Mouse (Mus musculus): ENCODE results near the gene Chpt1. TPM values are rescaled to one million over a fixed set of nuclear protein-coding genes. Genes with fewer than 3 reads are reported as not detected.

Chpt1 gene
- polyA plus RNA-seq, 1 experiment: 90.5 TPM

- 27% methylated on average over 5 of the region's 5 CpGs for WGBS
- Histone ChIP-seq H3K36me3 (ENCODE audit: control insufficient read depth, insufficient read depth, low read length) (no peaks in the 10 kb centered on the region), H3K4me1 (ENCODE audit: control insufficient read depth, insufficient read depth, insufficient read length, low read length) (peaks cover 19% of the 10 kb centered on the region; the same call in 1 of the 2 replicates), H3K4me3 (ENCODE audit: low read depth, low read length) (no peak overlapping the region), H3K27ac (ENCODE audit: insufficient read depth, low read depth, low read length) (peak overlapping the region; percentile 82), H3K27me3 (ENCODE audit: control insufficient read depth, insufficient read depth, low read length) (no peaks in the 10 kb centered on the region)
- TF ChIP-seq POLR2A (IDR thresholded peaks at IDR 0.05; ENCODE audit: low read depth, low read length) (no peak), CTCF (IDR thresholded peaks at IDR 0.05; ENCODE audit: extremely low read depth, insufficient read length, insufficient replicate concordance, low read depth, low read length) (no peak)
Measured at GRCm38 (mm10) chr10:88505256-88505655, 1.4 kb upstream of the Chpt1 start.

GRCm38 (mm10) chr10:88504481-88504880 is 608 bp upstream of the Chpt1 start:
- Histone ChIP-seq H3K36me3 (ENCODE audit: control insufficient read depth, insufficient read depth, low read length) (no peaks in the 10 kb centered on the region), H3K4me3 (ENCODE audit: low read depth, low read length) (no peak overlapping the region), H3K27ac (ENCODE audit: insufficient read depth, low read depth, low read length) (peak overlapping the region; percentile 81), H3K27me3 (ENCODE audit: control insufficient read depth, insufficient read depth, low read length) (no peaks in the 10 kb centered on the region), H3K4me1 (ENCODE audit: control insufficient read depth, insufficient read depth, insufficient read length, low read length) (peaks cover 19% of the 10 kb centered on the region; the same call in 1 of the 2 replicates)
- WGBS: 27% methylated on average over 3 of the region's 3 CpGs
- TF ChIP-seq CTCF (IDR thresholded peaks at IDR 0.05; ENCODE audit: extremely low read depth, insufficient read length, insufficient replicate concordance, low read depth, low read length) (no peak), POLR2A (IDR thresholded peaks at IDR 0.05; ENCODE audit: low read depth, low read length) (no peak)

GRCm38 (mm10) chr10:88502919-88503318 is 954 bp downstream of the Chpt1 start:
- no peaks in the 10 kb centered on the region for H3K36me3 ChIP-seq (ENCODE audit: control insufficient read depth, insufficient read depth, low read length)
- WGBS: 20% methylated on average over 4 of the region's 4 CpGs
- TF ChIP-seq POLR2A (IDR thresholded peaks at IDR 0.05; ENCODE audit: low read depth, low read length): no peak
- TF ChIP-seq CTCF (IDR thresholded peaks at IDR 0.05; ENCODE audit: extremely low read depth, insufficient read length, insufficient replicate concordance, low read depth, low read length): no peak
- peak overlapping the region; percentile 74 for H3K27ac ChIP-seq (ENCODE audit: insufficient read depth, low read depth, low read length)
- no peaks in the 10 kb centered on the region for H3K27me3 ChIP-seq (ENCODE audit: control insufficient read depth, insufficient read depth, low read length)
- peak overlapping the region; percentile 73 for H3K4me3 ChIP-seq (ENCODE audit: low read depth, low read length)
- H3K4me1 ChIP-seq (ENCODE audit: control insufficient read depth, insufficient read depth, insufficient read length, low read length): peaks cover 16% of the 10 kb centered on the region; the same call in 1 of the 2 replicates

DNA sequence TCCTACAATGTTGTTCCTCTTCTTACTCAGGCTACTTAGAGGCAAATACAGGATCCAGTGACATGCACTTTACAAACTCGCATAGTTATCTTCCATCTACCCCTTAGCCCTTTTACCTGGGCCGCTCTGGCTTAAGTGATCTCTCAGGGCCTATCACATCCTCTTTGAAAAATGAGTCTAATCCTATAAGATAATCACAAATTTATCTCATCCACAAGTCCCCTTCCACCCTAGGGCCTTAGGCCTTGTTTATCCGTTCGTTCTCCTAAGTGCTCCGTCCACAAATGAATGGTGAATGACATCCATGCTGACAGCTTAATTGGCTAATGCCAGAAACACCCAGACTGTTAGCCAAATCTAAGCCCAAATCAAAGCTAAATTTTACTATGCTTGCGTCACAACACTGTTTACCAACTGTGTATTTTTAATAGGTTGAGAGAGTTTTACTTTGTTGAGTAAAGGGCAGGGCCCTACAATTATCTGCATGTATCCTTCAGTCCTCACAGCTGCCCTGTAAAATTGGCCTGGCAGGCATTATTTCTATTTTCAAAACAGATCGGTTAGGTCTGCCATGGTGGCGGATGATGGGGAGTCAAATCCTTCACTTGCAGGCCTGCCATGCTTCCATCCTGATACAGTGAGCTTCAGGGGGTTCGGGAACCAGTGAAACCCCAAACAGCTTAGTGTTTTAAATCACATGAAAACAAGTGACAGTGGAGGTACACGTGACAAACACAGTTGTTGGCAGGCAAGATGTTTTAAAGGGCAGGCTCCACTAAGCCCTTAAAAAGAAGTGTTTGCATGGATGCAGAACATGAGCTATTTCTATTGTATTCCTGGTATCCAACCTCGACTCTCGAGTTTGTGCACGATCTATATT is 1.7 kb downstream of the Chpt1 start:
- TF ChIP-seq CTCF (IDR thresholded peaks at IDR 0.05; ENCODE audit: extremely low read depth, insufficient read length, insufficient replicate concordance, low read depth, low read length) (no peak), POLR2A (IDR thresholded peaks at IDR 0.05; ENCODE audit: low read depth, low read length) (no peak)
- peaks cover 16% of the 10 kb centered on the region; the same call in 1 of the 2 replicates for H3K4me1 ChIP-seq (ENCODE audit: control insufficient read depth, insufficient read depth, insufficient read length, low read length)
- WGBS: 42% methylated on average over 13 of the region's 13 CpGs
- H3K36me3 ChIP-seq (ENCODE audit: control insufficient read depth, insufficient read depth, low read length): no peaks in the 10 kb centered on the region
- H3K27ac ChIP-seq (ENCODE audit: insufficient read depth, low read depth, low read length): peak overlapping the region; percentile 29; the same call in 1 of the 2 replicates
- H3K4me3 ChIP-seq (ENCODE audit: low read depth, low read length): peak overlapping the region; percentile 40; the same call in 1 of the 2 replicates
- no peaks in the 10 kb centered on the region for H3K27me3 ChIP-seq (ENCODE audit: control insufficient read depth, insufficient read depth, low read length)

DNA sequence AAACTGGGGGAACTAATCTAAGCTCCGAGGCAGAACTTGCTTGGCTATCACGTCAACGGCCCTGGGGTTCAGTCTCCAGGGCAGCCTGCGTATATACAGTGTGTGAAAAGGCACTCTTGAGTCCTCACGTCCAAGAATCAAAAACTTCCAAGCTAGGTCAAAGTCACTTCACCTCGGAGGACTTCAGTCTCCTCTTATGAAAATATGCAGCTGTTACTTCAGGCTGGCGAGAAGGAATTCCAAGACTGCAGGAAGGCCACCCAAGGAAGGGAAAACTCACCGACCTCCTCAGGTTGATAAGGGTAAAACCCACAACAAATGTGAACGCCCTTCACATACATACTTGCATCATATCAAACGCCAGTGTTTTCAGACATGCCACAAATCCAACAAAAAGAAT is 2.5 kb downstream of the Chpt1 start:
- 39% methylated on average over 10 of the region's 10 CpGs for WGBS
- Histone ChIP-seq H3K4me1 (ENCODE audit: control insufficient read depth, insufficient read depth, insufficient read length, low read length) (peaks cover 20% of the 10 kb centered on the region; the same call in 1 of the 2 replicates), H3K4me3 (ENCODE audit: low read depth, low read length) (peak overlapping the region; percentile 19; the same call in 1 of the 2 replicates), H3K36me3 (ENCODE audit: control insufficient read depth, insufficient read depth, low read length) (no peaks in the 10 kb centered on the region), H3K27me3 (ENCODE audit: control insufficient read depth, insufficient read depth, low read length) (no peaks in the 10 kb centered on the region), H3K27ac (ENCODE audit: insufficient read depth, low read depth, low read length) (no peak overlapping the region)
- TF ChIP-seq POLR2A (IDR thresholded peaks at IDR 0.05; ENCODE audit: low read depth, low read length) (no peak), CTCF (IDR thresholded peaks at IDR 0.05; ENCODE audit: extremely low read depth, insufficient read length, insufficient replicate concordance, low read depth, low read length) (no peak)

- 56% methylated on average over 5 of the region's 5 CpGs for WGBS
- peaks cover 19% of the 10 kb centered on the region; the same call in 1 of the 2 replicates for H3K4me1 ChIP-seq (ENCODE audit: control insufficient read depth, insufficient read depth, insufficient read length, low read length)
- H3K36me3 ChIP-seq (ENCODE audit: control insufficient read depth, insufficient read depth, low read length): no peaks in the 10 kb centered on the region
- no peak for TF ChIP-seq CTCF (IDR thresholded peaks at IDR 0.05; ENCODE audit: extremely low read depth, insufficient read length, insufficient replicate concordance, low read depth, low read length)
- TF ChIP-seq POLR2A (IDR thresholded peaks at IDR 0.05; ENCODE audit: low read depth, low read length): no peak
- no peak overlapping the region for H3K4me3 ChIP-seq (ENCODE audit: low read depth, low read length)
- H3K27me3 ChIP-seq (ENCODE audit: control insufficient read depth, insufficient read depth, low read length): no peaks in the 10 kb centered on the region
- H3K27ac ChIP-seq (ENCODE audit: insufficient read depth, low read depth, low read length): no peak overlapping the region
Measured at GRCm38 (mm10) chr10:88499993-88500392, 3.9 kb downstream of the Chpt1 start.

Measured in small intestine, adult 2 months (tissue).